In the genomic region with DNA sequence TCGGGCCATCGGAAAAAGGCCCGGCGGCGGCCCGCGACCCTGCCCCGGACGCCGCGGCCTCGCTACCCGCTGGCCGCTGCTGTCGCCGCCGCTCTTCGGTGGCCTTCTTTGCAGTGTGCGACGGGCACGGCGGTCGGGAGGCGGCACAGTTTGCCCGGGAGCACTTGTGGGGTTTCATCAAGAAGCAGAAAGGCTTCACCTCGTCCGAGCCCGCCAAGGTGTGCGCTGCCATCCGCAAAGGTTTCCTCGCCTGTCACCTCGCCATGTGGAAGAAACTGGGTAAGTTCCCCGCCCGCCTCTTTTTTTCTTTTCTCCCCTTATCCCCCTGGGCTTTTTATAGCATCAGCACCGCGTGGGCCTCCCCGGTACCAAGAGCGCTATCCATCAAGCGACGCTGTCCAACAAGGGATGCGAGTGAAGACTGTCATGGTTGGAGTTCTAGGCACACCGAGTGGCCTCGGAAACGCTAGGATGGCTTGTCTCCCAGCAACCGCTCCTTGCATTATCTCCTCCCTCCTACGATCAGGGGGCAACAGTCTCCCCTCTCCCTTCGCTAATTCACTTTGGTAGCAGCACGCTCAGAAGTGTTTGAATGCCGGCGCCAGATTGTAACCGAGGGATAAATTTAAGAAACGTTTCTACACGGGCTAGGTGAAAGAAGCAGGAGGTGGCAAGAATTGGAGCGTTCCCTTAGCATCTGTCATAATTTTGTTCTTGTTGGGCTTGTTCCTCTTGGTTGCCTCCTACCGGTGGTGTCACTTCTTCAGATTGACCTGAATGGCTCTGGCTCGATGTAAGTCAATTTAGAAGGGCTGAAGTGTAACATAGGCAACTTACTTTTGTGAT, we compare ENCODE assay signal across 8 mouse cellular contexts. TPM values are rescaled to one million over a fixed set of nuclear protein-coding genes. Genes with fewer than 3 reads are reported as not detected.
A peak's percentile ranks its signal among the peaks of the same experiment; 100 is the strongest.
DNase-seq lines count a peak whose midpoint lies in the region; ATAC-seq and TF ChIP-seq lines count a peak whose summit lies in the region.

No protein-coding gene starts in this region.

- peak overlapping the region; percentile 86 for H3K27ac ChIP-seq in cerebellum, adult 2 months (ENCODE audit: insufficient read depth, low read length)
- peak overlapping the region; percentile 88 for H3K27ac ChIP-seq in forebrain, postnatal 0 days (ENCODE audit: low read depth, low read length)
- H3K27ac ChIP-seq in hindbrain, embryonic 10.5 days, result peak overlapping the region; percentile 97

- WGBS in cerebellum, adult 2 months, result under 1% methylated on average over 56 of the region's 56 CpGs
- 1% methylated on average over 56 of the region's 56 CpGs for WGBS in forebrain, postnatal 0 days
- WGBS in hindbrain, embryonic 10.5 days, result under 1% methylated on average over 56 of the region's 56 CpGs

- TF ChIP-seq POLR2A in cerebellum, adult 2 months (IDR thresholded peaks at IDR 0.05; ENCODE audit: borderline replicate concordance, insufficient read depth, low read length), result no peak; the same call in 1 of the 2 replicates

- peak overlapping the region; percentile 88 for H3K9ac ChIP-seq in forebrain, postnatal 0 days

- no peaks in the 10 kb centered on the region for H3K9me3 ChIP-seq in forebrain, postnatal 0 days (ENCODE audit: low read length)
- H3K9me3 ChIP-seq in hindbrain, embryonic 10.5 days, result 0 out of 2 replicates have a peak, but pooled peaks cover 2% of the 10 kb centered on the region

- no peaks in the 10 kb centered on the region for H3K27me3 ChIP-seq in cerebellum, adult 2 months (ENCODE audit: control insufficient read depth, insufficient read depth, low read length)
- H3K27me3 ChIP-seq in forebrain, postnatal 0 days (ENCODE audit: insufficient read depth, low read length), result no peaks in the 10 kb centered on the region
- no peaks in the 10 kb centered on the region for H3K27me3 ChIP-seq in hindbrain, embryonic 10.5 days (ENCODE audit: insufficient read depth, poor library complexity, severe bottlenecking)

- TF ChIP-seq CTCF in cerebellum, adult 2 months (IDR thresholded peaks at IDR 0.05; ENCODE audit: borderline replicate concordance, insufficient read depth, low read depth, low read length), result peak; percentile 49; the same call in 1 of the 2 replicates
- TF ChIP-seq CTCF in forebrain, postnatal 0 days (IDR thresholded peaks at IDR 0.05; ENCODE audit: low read depth), result peak; percentile 65

- peak overlapping the region; percentile 95 for H3K4me2 ChIP-seq in forebrain, postnatal 0 days (ENCODE audit: low read depth)

- peak overlapping the region; percentile 98 for H3K4me3 ChIP-seq in cerebellum, adult 2 months (replicated peaks; ENCODE audit: insufficient read depth, low read depth, low read length)
- peak overlapping the region; percentile 92 for H3K4me3 ChIP-seq in forebrain, postnatal 0 days (ENCODE audit: low read depth, low read length)
- peak overlapping the region; percentile 95 for H3K4me3 ChIP-seq in hindbrain, embryonic 10.5 days

- peak; percentile 23 for ATAC-seq in forebrain, postnatal 0 days

- H3K4me1 ChIP-seq in cerebellum, adult 2 months (ENCODE audit: control insufficient read depth, insufficient read depth, low read length), result no peaks in the 10 kb centered on the region; the same call in 1 of the 2 replicates
- peaks cover 17% of the 10 kb centered on the region; the same call in 1 of the 2 replicates for H3K4me1 ChIP-seq in forebrain, postnatal 0 days (ENCODE audit: insufficient read depth)
- peaks cover 23% of the 10 kb centered on the region for H3K4me1 ChIP-seq in hindbrain, embryonic 10.5 days (replicated peaks)

- DNase-seq in R1 (ENCODE audit: low read depth, low spot score), result peak; percentile 74
- DNase-seq in cerebellum, adult 2 months, result peak; percentile 69 to 79
- DNase-seq in forebrain, postnatal 0 days, result peak; percentile 59
- DNase-seq in hindbrain, embryonic 10.5 days (ENCODE audit: low spot score), result peak; percentile 64
- DNase-seq in layer of hippocampus, postnatal 10 days (ENCODE audit: low spot score in 2 of 2), result peak; percentile 41 to 52
- DNase-seq in lung, postnatal 25 days (ENCODE audit: low spot score), result peak; percentile 47
- peak; percentile 40 to 49 for DNase-seq in right cerebral cortex, adult 2 months (ENCODE audit: low spot score in 2 of 2)
- peak; percentile 29 for DNase-seq in urinary bladder, postnatal 25 days (ENCODE audit: low spot score)

- H3K36me3 ChIP-seq in forebrain, postnatal 0 days (ENCODE audit: insufficient read depth), result no peaks in the 10 kb centered on the region
- peaks cover 30% of the 10 kb centered on the region for H3K36me3 ChIP-seq in hindbrain, embryonic 10.5 days

RNA-seq across cellular contexts. Expression of a gene that starts 0.8 kb away (rescaled TPM):
- polyA plus RNA-seq in cerebellum, adult 2 months (2012; rRNA removed), result 31.2 and 35.8 TPM in 2 replicates
- 18.5 and 31.6 TPM in 2 replicates for total RNA-seq in forebrain, postnatal 0 days (2014; rRNA removed)
- 16.3 and 16.6 TPM in 2 replicates for polyA plus RNA-seq in forebrain, postnatal 0 days (2015; fragmentation: Nextera tagmentation; extraction: Ambion mirVana)
- 22.6 and 25.0 TPM in 2 replicates for polyA plus RNA-seq in hindbrain, embryonic 10.5 days (2016; fragmentation: Nextera tagmentation; extraction: Ambion mirVana)
- total RNA-seq in layer of hippocampus, postnatal 10 days (2021), result 10 to 100 TPM; 20.6 to 20.7 TPM

RNA-seq across cellular contexts. Expression of a gene that starts 41.1 kb away (rescaled TPM):
- 42.8 and 44.4 TPM in 2 replicates for polyA plus RNA-seq in cerebellum, adult 2 months (2012; rRNA removed)
- 29.3 and 33.1 TPM in 2 replicates for total RNA-seq in forebrain, postnatal 0 days (2014; rRNA removed)
- 30.3 and 31.6 TPM in 2 replicates for polyA plus RNA-seq in forebrain, postnatal 0 days (2015; fragmentation: Nextera tagmentation; extraction: Ambion mirVana)
- polyA plus RNA-seq in hindbrain, embryonic 10.5 days (2016; fragmentation: Nextera tagmentation; extraction: Ambion mirVana), result 23.3 and 37.3 TPM in 2 replicates
- 10 to 100 TPM; 45.0 to 48.8 TPM for total RNA-seq in layer of hippocampus, postnatal 10 days (2021)

Comparison
In these comparisons a context has a peak if more than half of its experiments do, and no peak if none do; other contexts are left out.
1. Peak in every context shown above with its lines: DNase-seq, ATAC-seq, H3K4me3 ChIP-seq and H3K27ac ChIP-seq.